Mouse (Mus musculus): ENCODE measurements around the gene Pitpnc1. TPM values are rescaled to one million over a fixed set of nuclear protein-coding genes. Genes with fewer than 3 reads are reported as not detected.

The Pitpnc1 gene
- polyA plus RNA-seq, 1 experiment from 2014 or later, result 10.9 TPM

GRCm38 (mm10) chr11:107441050-107441449 lies 29.4 kb downstream of the Pitpnc1 start:
- H3K9me3 ChIP-seq (replicated peaks; ENCODE audit: control insufficient read depth, low read length), result no peaks in the 10 kb centered on the region
- no peaks in the 10 kb centered on the region for H3K27me3 ChIP-seq (ENCODE audit: control insufficient read depth, insufficient read depth, low read length)
- ATAC-seq (replicated peaks; ENCODE audit: insufficient number of reproducible peaks, low FRiP score, low TSS enrichment), result no peak
- H3K4me1 ChIP-seq (ENCODE audit: control insufficient read depth, insufficient read depth, low read length), result no peaks in the 10 kb centered on the region
- H3K4me2 ChIP-seq, result no peak overlapping the region
- no peak overlapping the region for H3K9ac ChIP-seq (ENCODE audit: low read depth, low read length)
- no peaks in the 10 kb centered on the region for H3K36me3 ChIP-seq (ENCODE audit: control insufficient read depth, insufficient read depth, low read length)
- H3K27ac ChIP-seq (ENCODE audit: low read depth, low read length), result no peak overlapping the region
- WGBS (ENCODE audit: insufficient replicate concordance), result 74% methylated on average over 3 of the region's 3 CpGs
- H3K4me3 ChIP-seq (ENCODE audit: low read depth, low read length), result no peak overlapping the region

- Histone ChIP-seq H3K4me1 (ENCODE audit: control insufficient read depth, insufficient read depth, low read length) (no peaks in the 10 kb centered on the region), H3K27ac (ENCODE audit: low read depth, low read length) (no peak overlapping the region), H3K4me2 (no peak overlapping the region), H3K4me3 (ENCODE audit: low read depth, low read length) (no peak overlapping the region), H3K36me3 (ENCODE audit: control insufficient read depth, insufficient read depth, low read length) (no peaks in the 10 kb centered on the region), H3K9ac (ENCODE audit: low read depth, low read length) (no peak overlapping the region), H3K9me3 (replicated peaks; ENCODE audit: control insufficient read depth, low read length) (no peaks in the 10 kb centered on the region), H3K27me3 (ENCODE audit: control insufficient read depth, insufficient read depth, low read length) (no peaks in the 10 kb centered on the region)
- WGBS (ENCODE audit: insufficient replicate concordance), result 88% methylated on average over 3 of the region's 3 CpGs
- ATAC-seq (replicated peaks; ENCODE audit: insufficient number of reproducible peaks, low FRiP score, low TSS enrichment), result no peak
Measured at GRCm38 (mm10) chr11:107438140-107438539, 32.4 kb downstream of the Pitpnc1 start.

GRCm38 (mm10) chr11:107437723-107438122 lies 32.8 kb downstream of the Pitpnc1 start:
- Histone ChIP-seq H3K4me3 (ENCODE audit: low read depth, low read length) (no peak overlapping the region), H3K9ac (ENCODE audit: low read depth, low read length) (no peak overlapping the region), H3K36me3 (ENCODE audit: control insufficient read depth, insufficient read depth, low read length) (no peaks in the 10 kb centered on the region), H3K4me2 (no peak overlapping the region), H3K27me3 (ENCODE audit: control insufficient read depth, insufficient read depth, low read length) (no peaks in the 10 kb centered on the region), H3K4me1 (ENCODE audit: control insufficient read depth, insufficient read depth, low read length) (no peaks in the 10 kb centered on the region), H3K27ac (ENCODE audit: low read depth, low read length) (no peak overlapping the region), H3K9me3 (replicated peaks; ENCODE audit: control insufficient read depth, low read length) (no peaks in the 10 kb centered on the region)
- 76% methylated on average over 4 of the region's 4 CpGs for WGBS (ENCODE audit: insufficient replicate concordance)
- no peak for ATAC-seq (replicated peaks; ENCODE audit: insufficient number of reproducible peaks, low FRiP score, low TSS enrichment)

- Histone ChIP-seq H3K9me3 (replicated peaks; ENCODE audit: control insufficient read depth, low read length) (no peaks in the 10 kb centered on the region), H3K4me3 (ENCODE audit: low read depth, low read length) (no peak overlapping the region), H3K27ac (ENCODE audit: low read depth, low read length) (no peak overlapping the region), H3K4me2 (no peak overlapping the region), H3K9ac (ENCODE audit: low read depth, low read length) (no peak overlapping the region), H3K4me1 (ENCODE audit: control insufficient read depth, insufficient read depth, low read length) (no peaks in the 10 kb centered on the region), H3K27me3 (ENCODE audit: control insufficient read depth, insufficient read depth, low read length) (no peaks in the 10 kb centered on the region), H3K36me3 (ENCODE audit: control insufficient read depth, insufficient read depth, low read length) (no peaks in the 10 kb centered on the region)
- no peak for ATAC-seq (replicated peaks; ENCODE audit: insufficient number of reproducible peaks, low FRiP score, low TSS enrichment)
- WGBS (ENCODE audit: insufficient replicate concordance), result 86% methylated on average over 6 of the region's 6 CpGs
Measured at GRCm38 (mm10) chr11:107435776-107436449, 34.6 kb downstream of the Pitpnc1 start.

GRCm38 (mm10) chr11:107431197-107431965 lies 39.1 kb downstream of the Pitpnc1 start:
- Histone ChIP-seq H3K36me3 (ENCODE audit: control insufficient read depth, insufficient read depth, low read length) (no peaks in the 10 kb centered on the region), H3K27me3 (ENCODE audit: control insufficient read depth, insufficient read depth, low read length) (no peaks in the 10 kb centered on the region), H3K9me3 (replicated peaks; ENCODE audit: control insufficient read depth, low read length) (0 out of 2 replicates have a peak, but pooled peaks cover 3% of the 10 kb centered on the region), H3K9ac (ENCODE audit: low read depth, low read length) (no peak overlapping the region), H3K4me3 (ENCODE audit: low read depth, low read length) (no peak overlapping the region), H3K4me2 (no peak overlapping the region), H3K4me1 (ENCODE audit: control insufficient read depth, insufficient read depth, low read length) (no peaks in the 10 kb centered on the region), H3K27ac (ENCODE audit: low read depth, low read length) (no peak overlapping the region)
- ATAC-seq (replicated peaks; ENCODE audit: insufficient number of reproducible peaks, low FRiP score, low TSS enrichment), result no peak
- 75% methylated on average over 7 of the region's 7 CpGs for WGBS (ENCODE audit: insufficient replicate concordance)

GRCm38 (mm10) chr11:107428011-107428410 lies 42.5 kb downstream of the Pitpnc1 start:
- Histone ChIP-seq H3K9ac (ENCODE audit: low read depth, low read length) (no peak overlapping the region), H3K36me3 (ENCODE audit: control insufficient read depth, insufficient read depth, low read length) (no peaks in the 10 kb centered on the region), H3K27ac (ENCODE audit: low read depth, low read length) (no peak overlapping the region), H3K4me3 (ENCODE audit: low read depth, low read length) (no peak overlapping the region), H3K4me1 (ENCODE audit: control insufficient read depth, insufficient read depth, low read length) (no peaks in the 10 kb centered on the region), H3K9me3 (replicated peaks; ENCODE audit: control insufficient read depth, low read length) (0 out of 2 replicates have a peak, but pooled peaks cover 3% of the 10 kb centered on the region), H3K27me3 (ENCODE audit: control insufficient read depth, insufficient read depth, low read length) (no peaks in the 10 kb centered on the region), H3K4me2 (no peak overlapping the region)
- no peak for ATAC-seq (replicated peaks; ENCODE audit: insufficient number of reproducible peaks, low FRiP score, low TSS enrichment)
- WGBS (ENCODE audit: insufficient replicate concordance), result 87% methylated on average over 10 of the region's 10 CpGs

- Histone ChIP-seq H3K4me3 (ENCODE audit: low read depth, low read length) (no peak overlapping the region), H3K9ac (ENCODE audit: low read depth, low read length) (no peak overlapping the region), H3K9me3 (replicated peaks; ENCODE audit: control insufficient read depth, low read length) (0 out of 2 replicates have a peak, but pooled peaks cover 3% of the 10 kb centered on the region), H3K27me3 (ENCODE audit: control insufficient read depth, insufficient read depth, low read length) (no peaks in the 10 kb centered on the region), H3K4me1 (ENCODE audit: control insufficient read depth, insufficient read depth, low read length) (peaks cover 6% of the 10 kb centered on the region), H3K36me3 (ENCODE audit: control insufficient read depth, insufficient read depth, low read length) (no peaks in the 10 kb centered on the region), H3K4me2 (no peak overlapping the region), H3K27ac (ENCODE audit: low read depth, low read length) (no peak overlapping the region)
- ATAC-seq (replicated peaks; ENCODE audit: insufficient number of reproducible peaks, low FRiP score, low TSS enrichment), result no peak
- WGBS (ENCODE audit: insufficient replicate concordance), result 83% methylated on average over 12 of the region's 12 CpGs
Measured at GRCm38 (mm10) chr11:107424176-107424575, 46.3 kb downstream of the Pitpnc1 start.

- H3K27ac ChIP-seq (ENCODE audit: low read depth, low read length), result peak overlapping the region; percentile 3; the same call in 1 of the 2 replicates
- H3K36me3 ChIP-seq (ENCODE audit: control insufficient read depth, insufficient read depth, low read length), result no peaks in the 10 kb centered on the region
- H3K9ac ChIP-seq (ENCODE audit: low read depth, low read length), result no peak overlapping the region
- H3K27me3 ChIP-seq (ENCODE audit: control insufficient read depth, insufficient read depth, low read length), result no peaks in the 10 kb centered on the region
- H3K9me3 ChIP-seq (replicated peaks; ENCODE audit: control insufficient read depth, low read length), result 0 out of 2 replicates have a peak, but pooled peaks cover 2% of the 10 kb centered on the region
- H3K4me1 ChIP-seq (ENCODE audit: control insufficient read depth, insufficient read depth, low read length), result peaks cover 6% of the 10 kb centered on the region
- WGBS (ENCODE audit: insufficient replicate concordance), result 76% methylated on average over 5 of the region's 5 CpGs
- H3K4me2 ChIP-seq, result no peak overlapping the region
- H3K4me3 ChIP-seq (ENCODE audit: low read depth, low read length), result no peak overlapping the region
- no peak for ATAC-seq (replicated peaks; ENCODE audit: insufficient number of reproducible peaks, low FRiP score, low TSS enrichment)
Measured at GRCm38 (mm10) chr11:107422356-107422754, 48.1 kb downstream of the Pitpnc1 start.

Data from heart, embryonic 11.5 days (tissue).